Mouse (Mus musculus) midbrain, embryonic 11.5 days (tissue): ENCODE measurements around the gene Acap1. TPM values are rescaled to one million over a fixed set of nuclear protein-coding genes. Genes with fewer than 3 reads are reported as not detected.
A peak's percentile ranks its signal among the peaks of the same experiment; 100 is the strongest.
"Not testable (repeated sequence)": the region's sequence is repeated elsewhere in the genome, so short reads cannot be mapped to it uniquely, and the experiment has no call there.

Experiments used
- ATAC-seq: fragments of 200-750 bp; cut with Nextera tagmentation; 2 replicates; pipeline ENCODE4 v1.8.0; 2017; ENCODE audit warnings: moderate TSS enrichment, moderate library complexity; ENCODE audit not compliant: low FRiP score
- DNase-seq: peaks from one replicate; pipeline ENCODE4 v3.0.0; 2015; ENCODE audit warnings: low spot score; ENCODE audit errors: missing footprints
- H3K27ac ChIP-seq: fragments of 300-500 bp; sonication (generic); 2 replicates; pipeline ENCODE4 v1.5.1; 2014; ENCODE audit warnings: low read depth, low read length
- H3K27me3 ChIP-seq: fragments of 300-500 bp; sonication (generic); 2 replicates; pipeline ENCODE4 v1.6.1; 2014; ENCODE audit warnings: mild to moderate bottlenecking, low read length, moderate library complexity, mixed read lengths; ENCODE audit not compliant: control insufficient read depth, insufficient read depth
- H3K36me3 ChIP-seq: fragments of 300-500 bp; sonication (generic); 2 replicates; pipeline ENCODE4 v1.6.1; 2014; ENCODE audit warnings: mild to moderate bottlenecking, low read length, moderate library complexity, mixed read lengths; ENCODE audit not compliant: control insufficient read depth, insufficient read depth
- H3K4me1 ChIP-seq: fragments of 300-500 bp; sonication (generic); 2 replicates; pipeline ENCODE4 v1.6.1; 2014; ENCODE audit warnings: low read length; ENCODE audit not compliant: control insufficient read depth, insufficient read depth
- H3K4me2 ChIP-seq: fragments of 300-500 bp; sonication (generic); 2 replicates; pipeline ENCODE4 v1.6.1; 2014; ENCODE audit warnings: mild to moderate bottlenecking, moderate library complexity
- H3K4me3 ChIP-seq: fragments of 300-500 bp; sonication (generic); 2 replicates; pipeline ENCODE4 v1.5.1; 2014; ENCODE audit warnings: low read depth, low read length
- H3K9ac ChIP-seq: fragments of 300-500 bp; sonication (generic); 2 replicates; pipeline ENCODE4 v1.6.1; 2014; ENCODE audit warnings: low read length
- H3K9me3 ChIP-seq: fragments of 300-500 bp; sonication (generic); 2 replicates; pipeline ENCODE4 v1.6.1; 2016; ENCODE audit warnings: low read length; ENCODE audit not compliant: control insufficient read depth
- WGBS: fragments of 180-500 bp; shearing (Covaris S2); extraction: QIAGEN DNeasy Blood & Tissue Kit; methylation state at CpG from one replicate; pipeline ENCODE4 v1.1.7; 2014; 5-methylcytosine and 5-hydroxymethylcytosine counted together
- polyA plus RNA-seq: library from polyadenylated mRNA; unstranded; fragments of >200 nt; fragmentation: Nextera tagmentation; extraction: Ambion mirVana; gene quantifications from 2 replicates; pipeline ENCODE4 v1.2.1, GENCODE M21; 2014

Gene Acap1
- polyA plus RNA-seq, 1 experiment from 2014 or later: 0.36 TPM

DNA sequence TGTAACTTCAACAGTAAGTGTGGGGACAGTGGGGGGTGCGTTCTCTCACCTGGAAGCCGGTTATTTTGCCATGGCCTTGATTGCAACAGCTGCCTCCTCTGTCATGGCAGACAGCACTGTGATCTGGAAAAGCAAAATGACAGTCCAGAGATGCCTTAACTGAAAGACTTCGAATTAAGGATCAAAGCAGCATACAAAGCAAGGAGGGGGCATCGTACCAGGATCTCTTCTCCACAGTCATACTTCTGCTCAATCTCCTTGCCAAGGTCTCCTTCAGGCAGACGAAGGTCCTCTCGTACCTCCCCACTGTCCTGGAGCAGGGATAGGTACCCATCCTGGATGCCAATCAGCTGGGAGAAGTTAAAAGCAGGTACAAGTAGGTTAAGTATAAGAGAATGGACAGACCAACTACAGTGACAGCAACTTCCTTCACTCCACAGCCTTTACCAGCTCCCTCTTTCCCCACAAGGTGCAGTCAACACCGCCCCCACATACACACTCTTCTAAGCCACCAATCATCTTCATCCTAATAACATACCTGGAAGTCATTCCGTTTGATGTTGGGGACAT, 22.1 kb upstream of the Acap1 start:
- WGBS: 89% methylated on average over 8 of the region's 8 CpGs
- Histone ChIP-seq H3K4me1 (peaks cover 35% of the 10 kb centered on the region), H3K4me3 (no peak overlapping the region), H3K27me3 (no peaks in the 10 kb centered on the region), H3K36me3 (peaks cover 24% of the 10 kb centered on the region), H3K4me2 (no peak overlapping the region), H3K9ac (no peak overlapping the region), H3K9me3 (no peaks in the 10 kb centered on the region), H3K27ac (no peak overlapping the region)
- DNase-seq: no peak
- no peak for ATAC-seq

DNA sequence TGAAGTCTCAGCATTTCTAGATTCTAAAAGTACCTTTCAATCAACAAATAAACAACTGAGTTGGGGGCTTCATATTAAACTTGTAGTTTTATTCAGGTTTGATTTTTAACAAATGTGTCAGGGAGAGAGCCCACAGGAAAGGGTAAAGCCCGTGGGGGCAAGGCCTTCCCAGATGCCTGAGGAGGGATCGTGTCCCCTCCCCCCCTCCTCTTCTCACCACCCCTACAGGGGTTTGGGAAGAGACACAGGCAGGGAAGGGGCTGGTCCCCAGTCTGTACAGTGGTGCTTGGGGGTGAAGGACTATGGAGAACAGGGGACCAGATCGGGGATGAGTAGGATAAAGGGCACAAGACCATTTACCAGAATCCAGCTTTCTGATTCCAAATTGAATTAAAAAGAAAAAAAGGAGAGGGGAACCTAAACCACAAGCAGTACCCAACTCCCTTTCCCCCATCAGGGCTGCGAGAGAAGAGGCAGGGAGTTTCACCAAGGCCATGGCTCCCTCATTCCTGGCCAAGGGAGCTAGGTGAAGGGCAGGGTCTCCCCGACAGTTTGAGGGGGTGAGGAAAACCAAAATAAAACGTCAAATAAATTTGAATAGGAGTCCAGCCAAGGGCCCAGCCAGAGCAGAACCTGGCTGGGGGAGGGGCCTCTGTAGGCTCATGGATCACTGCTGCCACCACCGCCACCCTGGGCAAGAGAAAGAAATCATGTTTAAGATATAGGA, 21.5 kb upstream of the Acap1 start:
- H3K9ac ChIP-seq, H3K9me3 ChIP-seq, H3K4me3 ChIP-seq, ATAC-seq, H3K4me2 ChIP-seq, H3K27me3 ChIP-seq, H3K27ac ChIP-seq: not testable (repeated sequence)
- H3K4me1 ChIP-seq: peaks cover 33% of the 10 kb centered on the region
- WGBS: 73% methylated on average over 7 of the region's 7 CpGs
- peak; percentile 72 for DNase-seq
- H3K36me3 ChIP-seq: peaks cover 30% of the 10 kb centered on the region

DNA sequence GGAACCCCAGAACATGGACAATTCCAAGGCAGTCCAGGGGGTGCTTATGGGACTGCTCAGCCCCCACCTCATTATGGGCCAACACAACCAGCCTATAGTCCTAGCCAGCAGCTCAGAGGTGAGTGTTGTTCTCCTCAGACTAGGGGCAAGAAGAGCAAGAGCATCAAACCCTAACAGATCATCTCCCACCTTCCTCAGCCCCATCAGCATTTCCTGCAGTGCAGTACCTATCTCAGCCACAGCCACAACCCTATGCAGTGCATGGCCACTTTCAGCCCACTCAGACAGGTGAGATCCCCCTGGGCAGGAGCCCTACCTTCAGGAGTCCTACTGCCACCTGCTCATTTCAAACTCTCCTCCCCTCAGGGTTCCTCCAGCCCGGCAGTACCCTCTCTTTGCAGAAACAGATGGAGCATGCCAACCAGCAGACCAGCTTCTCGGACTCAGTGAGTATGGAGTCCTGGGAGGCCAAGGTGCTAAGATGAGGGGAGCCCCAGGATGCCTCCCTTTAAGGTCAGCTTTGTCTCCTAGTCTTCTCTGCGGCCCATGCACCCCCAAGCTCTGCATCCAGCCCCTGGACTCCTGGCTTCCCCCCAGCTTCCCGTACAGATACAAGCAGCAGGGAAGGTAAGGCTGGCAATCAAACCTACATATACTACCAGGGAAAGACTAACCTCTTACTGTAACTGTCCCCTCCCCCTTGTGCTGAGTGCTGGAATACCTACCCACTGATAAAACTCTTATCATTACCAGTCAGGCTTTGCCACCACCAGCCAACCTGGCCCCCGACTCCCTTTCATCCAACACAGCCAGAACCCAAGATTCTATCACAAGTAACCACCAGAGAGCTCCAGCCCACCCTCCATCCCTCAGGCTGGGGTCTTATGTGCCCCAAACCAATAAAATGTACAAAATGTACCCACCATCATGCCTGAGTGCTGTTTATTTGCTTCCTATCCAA, 20.6 kb upstream of the Acap1 start:
- Histone ChIP-seq H3K4me1 (peaks cover 33% of the 10 kb centered on the region), H3K27me3 (no peaks in the 10 kb centered on the region), H3K9ac (no peak overlapping the region), H3K36me3 (peaks cover 37% of the 10 kb centered on the region), H3K9me3 (no peaks in the 10 kb centered on the region), H3K27ac (no peak overlapping the region), H3K4me2 (peak overlapping the region; percentile 74; the same call in 1 of the 2 replicates), H3K4me3 (no peak overlapping the region)
- no peak for ATAC-seq
- WGBS: 65% methylated on average over 5 of the region's 5 CpGs
- DNase-seq: peak; percentile 72

DNA sequence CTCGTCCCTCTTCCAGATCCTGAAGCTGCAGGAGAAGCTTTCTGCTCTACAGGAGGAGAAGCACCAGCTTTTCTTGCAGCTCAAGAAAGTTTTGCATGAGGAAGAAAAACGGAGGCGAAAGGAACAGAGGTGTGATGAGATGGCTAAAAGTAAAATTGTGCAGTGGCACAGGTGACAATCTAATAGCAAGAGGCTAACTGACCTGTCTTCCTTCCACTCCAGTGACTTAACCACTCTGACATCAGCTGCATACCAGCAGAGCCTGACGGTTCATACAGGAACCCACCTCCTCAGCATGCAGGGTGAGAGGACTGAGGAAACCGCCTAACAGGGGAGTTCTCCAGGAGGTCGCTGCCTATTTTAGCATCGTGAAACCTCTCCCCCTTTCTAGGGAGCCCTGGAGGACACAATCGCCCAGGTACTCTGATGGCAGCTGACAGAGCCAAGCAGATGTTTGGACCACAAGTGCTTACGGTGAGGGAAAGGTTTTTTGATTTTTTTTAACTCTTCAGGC, 19.6 kb upstream of the Acap1 start:
- H3K4me2 ChIP-seq: peak overlapping the region; percentile 74
- H3K27ac ChIP-seq: no peak overlapping the region
- peak overlapping the region; percentile 89; the same call in 1 of the 2 replicates for H3K9ac ChIP-seq
- ATAC-seq (no peak), DNase-seq (no peak)
- 41% methylated on average over 9 of the region's 9 CpGs for WGBS
- H3K36me3 ChIP-seq: peaks cover 47% of the 10 kb centered on the region
- peak overlapping the region; percentile 72 for H3K4me3 ChIP-seq
- H3K9me3 ChIP-seq: no peaks in the 10 kb centered on the region
- peaks cover 33% of the 10 kb centered on the region for H3K4me1 ChIP-seq
- H3K27me3 ChIP-seq: no peaks in the 10 kb centered on the region

DNA sequence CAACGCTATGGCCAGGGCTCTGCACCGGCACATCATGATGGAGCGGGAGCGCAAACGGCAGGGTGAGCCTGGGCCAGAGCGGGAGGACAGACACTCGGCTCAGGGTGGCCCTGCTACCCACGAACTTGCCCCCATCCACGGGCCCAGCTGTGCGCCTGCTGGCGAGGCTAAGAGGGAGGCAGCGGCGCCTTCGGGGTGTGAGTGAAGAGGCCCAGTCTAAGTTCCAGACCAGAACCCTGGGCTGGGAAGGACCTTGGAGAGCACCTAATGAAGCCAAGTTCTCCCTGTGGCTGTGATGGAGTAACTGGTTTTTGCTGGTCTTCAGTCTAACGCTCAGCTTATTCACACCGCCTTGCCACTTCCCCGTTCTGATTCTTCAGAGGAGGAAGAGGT, 19.0 kb upstream of the Acap1 start:
- H3K9me3 ChIP-seq: no peaks in the 10 kb centered on the region
- peak overlapping the region; percentile 77 for H3K27ac ChIP-seq
- peak overlapping the region; percentile 89 for H3K9ac ChIP-seq
- DNase-seq: no peak
- peaks cover 29% of the 10 kb centered on the region for H3K4me1 ChIP-seq
- H3K27me3 ChIP-seq: no peaks in the 10 kb centered on the region
- WGBS: 3% methylated on average over 17 of the region's 17 CpGs
- H3K36me3 ChIP-seq: peaks cover 50% of the 10 kb centered on the region
- H3K4me2 ChIP-seq: peak overlapping the region; percentile 74
- H3K4me3 ChIP-seq: peak overlapping the region; percentile 72
- ATAC-seq: no peak

DNA sequence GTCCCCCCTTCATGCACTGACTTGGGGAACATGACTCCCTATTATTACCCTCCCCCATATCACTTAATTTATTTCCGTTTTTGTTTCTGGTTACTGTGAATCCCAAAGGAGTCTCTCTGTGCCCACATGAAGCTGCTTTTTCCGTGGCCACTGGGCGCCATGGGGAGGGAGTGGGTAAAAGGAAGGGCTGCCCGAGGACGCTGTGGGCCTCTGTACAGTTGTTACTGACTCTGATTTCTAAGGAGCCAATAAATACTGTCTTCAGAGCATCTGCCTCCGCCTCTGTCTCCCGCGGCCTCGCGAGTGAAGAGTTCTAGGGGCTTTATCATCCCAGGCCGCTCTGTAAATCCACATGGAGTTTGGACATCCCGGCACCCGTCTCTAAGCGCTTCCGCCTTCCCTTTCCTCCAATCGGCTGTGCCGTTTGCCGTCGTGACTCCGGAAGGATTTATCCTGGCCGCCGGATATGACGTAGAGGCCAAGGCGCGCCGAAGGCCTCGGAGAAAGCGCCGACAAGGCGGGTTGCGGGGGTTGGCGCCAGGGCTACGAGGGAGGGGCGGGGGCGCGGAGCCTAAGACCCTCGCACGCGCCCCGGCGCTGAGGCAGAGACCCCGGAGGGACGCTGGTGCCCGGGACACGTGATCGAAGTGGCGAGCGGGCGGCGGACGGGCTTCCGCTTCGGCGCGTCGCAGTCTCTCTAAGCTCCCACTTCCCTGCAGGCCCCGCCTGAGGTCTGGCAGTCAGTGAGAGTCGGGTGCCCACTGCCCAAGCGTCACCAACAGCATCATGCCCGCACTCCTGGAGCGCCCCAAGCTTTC, 18.4 kb upstream of the Acap1 start, which contains the start of gene Gps2:
Gene Gps2 (plus strand): TSS at position 335 of the 818 bp plus-strand sequence.
- 2% methylated on average over 61 of the region's 61 CpGs for WGBS
- peak; percentile 92 for ATAC-seq
- peaks cover 23% of the 10 kb centered on the region for H3K4me1 ChIP-seq

DNA sequence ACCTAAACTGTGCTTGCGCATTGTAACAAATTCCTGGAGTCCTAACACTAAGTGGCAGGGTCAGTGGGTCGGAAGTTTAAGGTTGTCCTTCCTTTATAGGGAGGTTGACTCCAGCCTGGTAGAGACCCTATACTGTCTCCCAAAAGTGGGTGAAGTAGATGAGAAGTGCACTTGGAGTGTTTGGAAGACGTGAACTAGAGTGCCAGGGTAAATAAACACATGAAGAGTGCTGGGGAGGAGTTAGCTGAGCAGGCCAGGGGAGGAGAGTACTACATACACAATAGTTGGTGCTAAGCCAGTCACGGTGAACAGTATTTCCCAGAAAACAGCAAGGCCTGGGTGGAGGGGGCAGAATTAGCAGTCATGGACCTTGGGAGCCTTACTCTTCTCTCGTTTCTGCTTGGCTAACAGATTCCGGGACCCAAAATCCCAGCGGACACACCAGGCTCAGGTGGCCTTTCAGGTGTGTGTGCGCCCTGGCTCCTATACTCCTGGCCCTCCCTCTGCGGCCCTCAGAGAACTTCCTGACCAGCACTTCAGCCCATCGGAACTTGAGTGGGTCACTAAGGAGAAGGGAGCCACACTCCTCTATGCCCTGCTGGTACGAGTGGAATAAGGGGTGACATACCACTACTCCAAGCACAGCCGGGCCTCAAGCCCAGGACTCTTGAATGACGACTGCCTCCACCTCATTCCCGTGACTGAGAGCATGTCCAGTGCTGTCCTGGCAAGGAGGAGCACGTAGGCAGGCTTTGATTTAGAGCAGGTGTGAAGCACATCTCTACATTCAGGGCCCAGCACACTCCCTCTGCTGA, 17.6 kb upstream of the Acap1 start:
- H3K4me1 ChIP-seq: peaks cover 21% of the 10 kb centered on the region
- peaks cover 56% of the 10 kb centered on the region for H3K36me3 ChIP-seq
- H3K4me3 ChIP-seq: peak overlapping the region; percentile 72; the same call in 1 of the 2 replicates
- DNase-seq (peak; percentile 75), ATAC-seq (peak; percentile 8; the same call in 1 of the 2 replicates)
- no peaks in the 10 kb centered on the region for H3K9me3 ChIP-seq
- H3K27ac ChIP-seq: no peak overlapping the region; the same call in 1 of the 2 replicates
- H3K27me3 ChIP-seq: no peaks in the 10 kb centered on the region
- peak overlapping the region; percentile 74 for H3K4me2 ChIP-seq
- whole genome bisulfite sequencing: 73% methylated on average over 15 of the region's 15 CpGs
- H3K9ac ChIP-seq: peak overlapping the region; percentile 89; the same call in 1 of the 2 replicates

More for the DNA sequence above, 18.4 kb upstream of the Acap1 start, which contains the start of gene Gps2:
- H3K9me3 ChIP-seq: no peaks in the 10 kb centered on the region
- peak; percentile 98 for DNase-seq
- H3K4me3 ChIP-seq: peak within 1 kb of the TSS; percentile 72
- H3K9ac ChIP-seq: peak within 1 kb of the TSS; percentile 89
- peaks cover 54% of the 10 kb centered on the region for H3K36me3 ChIP-seq
- H3K27me3 ChIP-seq: no peaks in the 10 kb centered on the region
- peak within 1 kb of the TSS; percentile 77 for H3K27ac ChIP-seq
- H3K4me2 ChIP-seq: peak within 1 kb of the TSS; percentile 74
